Comparison of ENCODE assay signal across 28 mouse cellular contexts in the genomic region with DNA sequence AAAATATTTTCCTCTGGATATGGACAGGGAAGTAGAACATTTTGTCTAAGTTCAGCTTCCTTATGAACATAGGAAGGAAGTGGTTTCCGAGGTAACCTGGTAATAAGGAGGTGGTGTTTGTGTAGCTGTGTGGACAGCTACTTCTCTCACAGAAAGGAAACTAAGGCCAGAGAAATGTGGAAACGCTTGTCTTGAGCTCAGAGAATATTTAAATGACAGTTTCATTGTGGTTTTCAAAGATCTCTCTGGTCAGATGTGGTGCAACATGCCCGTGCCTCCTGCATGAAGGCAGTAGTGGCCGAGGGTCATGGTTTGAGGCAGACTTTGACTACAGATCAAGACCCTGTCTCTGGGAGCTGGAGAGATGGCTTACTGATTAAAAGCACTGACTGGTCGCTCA. TPM values are rescaled to one million over a fixed set of nuclear protein-coding genes. Genes with fewer than 3 reads are reported as not detected.
DNase-seq lines count a peak whose midpoint lies in the region; ATAC-seq and TF ChIP-seq lines count a peak whose summit lies in the region.
"Had no signal": no experiment of that assay in that cellular context is flagged by ENCODE, and none has a peak within 500 bp of the region (broad histone marks: within the 10 kb centered on the region; RNA-seq: fewer than 3 reads in every experiment).

No protein-coding gene starts in this region.

- peak; percentile 6 for DNase-seq in kidney, postnatal 0 days (ENCODE audit: low spot score)
- no peak for DNase-seq in kidney, postnatal 36 days
- peak; percentile 1 for DNase-seq in lung, postnatal 25 days (ENCODE audit: low spot score)
- DNase-seq in lung, adult 18-20 months = no peak
- DNase-seq in skeletal muscle tissue, adult 2 months (ENCODE audit: low read depth, low spot score) = peak; percentile 5
- DNase-seq in adrenal gland, adult 2 months = no peak
- no peak for DNase-seq in spleen, postnatal 4 days (ENCODE audit: low spot score in 2 of 2)
- DNase-seq: adrenal gland, postnatal 10 days; B cell, adult 2 months; cerebellum, adult 2 months; cerebellum, postnatal 36 days; gastrocnemius, postnatal 14 days; heart, adult 2 months; heart, postnatal 4 days; kidney, adult 18-20 months; left cerebral cortex, postnatal 4 days; liver, embryonic 13.5 days; lung, postnatal 4 days; spleen, adult 18-20 months had no signal

- no peak for TF ChIP-seq CTCF in kidney, postnatal 0 days (IDR thresholded peaks at IDR 0.05; ENCODE audit: low read depth)

- ATAC-seq in kidney, postnatal 0 days (replicated peaks; ENCODE audit: low FRiP score, low read depth) = no peak
- peak; percentile 78 for ATAC-seq in common myeloid progenitor, adult 5-6 weeks (replicated peaks; ENCODE audit: low read depth, poor library complexity, severe bottlenecking)
- ATAC-seq: activated CD4-positive, CD25-positive, alpha-beta regulatory T cell, adult 4 months; forebrain, embryonic 16.5 days; inflammation-experienced regulatory T-cells, adult 6 months; midbrain, embryonic 16.5 days had no signal

- H3K9ac ChIP-seq in kidney, postnatal 0 days (ENCODE audit: low read depth, low read length) = no peak overlapping the region
- H3K9ac ChIP-seq: hindbrain, embryonic 14.5 days; liver, embryonic 13.5 days; neural tube, embryonic 15.5 days had no signal

- H3K4me3 ChIP-seq in kidney, postnatal 0 days (replicated peaks; ENCODE audit: low read depth, low read length) = no peak overlapping the region
- H3K4me3 ChIP-seq: forebrain, embryonic 10.5 days; heart, adult 2 months; liver, embryonic 13.5 days; midbrain, embryonic 10.5 days; neural tube, embryonic 15.5 days had no signal

- WGBS in kidney, postnatal 0 days = 63% methylated on average over 5 of the region's 5 CpGs

- no peaks in the 10 kb centered on the region for H3K36me3 ChIP-seq in kidney, postnatal 0 days (ENCODE audit: insufficient read depth, low read length)
- H3K36me3 ChIP-seq: forebrain, embryonic 10.5 days; liver, embryonic 13.5 days; midbrain, embryonic 10.5 days; neural tube, embryonic 15.5 days had no signal

- no peaks in the 10 kb centered on the region for H3K4me1 ChIP-seq in kidney, postnatal 0 days (replicated peaks; ENCODE audit: insufficient read depth, low read length)
- H3K4me1 ChIP-seq: forebrain, embryonic 10.5 days; midbrain, embryonic 10.5 days; neural tube, embryonic 15.5 days had no signal

- no peak overlapping the region for H3K4me2 ChIP-seq in kidney, postnatal 0 days (ENCODE audit: low read length)
- H3K4me2 ChIP-seq: hindbrain, embryonic 14.5 days; liver, embryonic 13.5 days; neural tube, embryonic 15.5 days had no signal

- no peaks in the 10 kb centered on the region for H3K27me3 ChIP-seq in kidney, postnatal 0 days (ENCODE audit: insufficient read depth, low read length)
- H3K27me3 ChIP-seq: liver, embryonic 13.5 days; neural tube, embryonic 15.5 days had no signal

- no peaks in the 10 kb centered on the region for H3K9me3 ChIP-seq in kidney, postnatal 0 days (replicated peaks; ENCODE audit: low read length)
- H3K9me3 ChIP-seq: forebrain, embryonic 10.5 days; liver, embryonic 13.5 days; midbrain, embryonic 10.5 days; neural tube, embryonic 15.5 days had no signal

- no peak overlapping the region for H3K27ac ChIP-seq in kidney, postnatal 0 days
- H3K27ac ChIP-seq: forebrain, embryonic 10.5 days; heart, adult 2 months; hindbrain, embryonic 14.5 days; liver, embryonic 13.5 days; midbrain, embryonic 10.5 days; neural tube, embryonic 15.5 days had no signal

RNA-seq across cellular contexts. Expression of a gene that starts 35.3 kb away (rescaled TPM):
- 2.2 and 3.6 TPM in 2 replicates for polyA plus RNA-seq in kidney, postnatal 0 days (2015; fragmentation: Nextera tagmentation; extraction: Ambion mirVana)
- 0.91 and 0.92 TPM in 2 replicates for total RNA-seq in common myeloid progenitor, adult 5-6 weeks (2017)
- 1 to 10 TPM; 2.5 to 2.8 TPM for total RNA-seq in adrenal gland, adult 2 months (2021)
- 1.1 and 1.6 TPM in 2 replicates for polyA plus RNA-seq in adrenal gland, adult 2 months (2012; rRNA removed)

RNA-seq across cellular contexts. Expression of a gene that starts 35.6 kb away (rescaled TPM):
- polyA plus RNA-seq in kidney, postnatal 0 days (2015; fragmentation: Nextera tagmentation; extraction: Ambion mirVana) = 22.3 and 22.7 TPM in 2 replicates
- 72.9 and 76.4 TPM in 2 replicates for total RNA-seq in common myeloid progenitor, adult 5-6 weeks (2017)
- 10 to 100 TPM; 21.3 to 26.1 TPM for total RNA-seq in adrenal gland, adult 2 months (2021)
- 6.7 and 9.1 TPM in 2 replicates for polyA plus RNA-seq in adrenal gland, adult 2 months (2012; rRNA removed)

RNA-seq across cellular contexts. Expression of a gene that starts 58.5 kb away (rescaled TPM):
- polyA plus RNA-seq in kidney, postnatal 0 days (2015; fragmentation: Nextera tagmentation; extraction: Ambion mirVana) = 86.9 and 108 TPM in 2 replicates
- 81.7 and 82.5 TPM in 2 replicates for total RNA-seq in common myeloid progenitor, adult 5-6 weeks (2017)
- total RNA-seq in adrenal gland, adult 2 months (2021) = 10 to 100 TPM; 32.8 to 37.4 TPM
- 201 and 211 TPM in 2 replicates for polyA plus RNA-seq in adrenal gland, adult 2 months (2012; rRNA removed)

Comparison
In these comparisons a context has a peak if more than half of its experiments do, and no peak if none do; other contexts are left out.
1. DNase-seq: peak in kidney, postnatal 0 days (single experiment), lung, postnatal 25 days (single experiment) and skeletal muscle tissue, adult 2 months (single experiment); none in kidney, postnatal 36 days (0 of 2), lung, adult 18-20 months (0 of 2), adrenal gland, adult 2 months (single experiment) and spleen, postnatal 4 days (0 of 2).